Mouse (Mus musculus): ENCODE data around the gene Tmem214.

GRCm38 (mm10) chr5:30850556-30850925, 17.3 kb upstream of the Tmem214 start:
- TF ChIP-seq USF1 (IDR thresholded peaks at IDR 0.05; ENCODE audit: low read depth) = no peak
- no peak for TF ChIP-seq CTCF (IDR thresholded peaks at IDR 0.05; ENCODE audit: control insufficient read depth, insufficient read depth, insufficient read length)
- no peak for TF ChIP-seq MAX (IDR thresholded peaks at IDR 0.05)
- TF ChIP-seq FOSL1 (IDR thresholded peaks at IDR 0.05; ENCODE audit: insufficient read depth, low read length, poor library complexity, severe bottlenecking) = no peak
- TF ChIP-seq MYOD1 (IDR thresholded peaks at IDR 0.05; ENCODE audit: control insufficient read depth, insufficient read length, low read depth) = no peak
